Mouse (Mus musculus) lung, embryonic 15.5 days (tissue): ENCODE data around the gene Aox1. TPM values are rescaled to one million over a fixed set of nuclear protein-coding genes. Genes with fewer than 3 reads are reported as not detected.

ENCODE experiments used
- ATAC-seq: fragments of 200-750 bp; cut with Nextera tagmentation; 2 replicates; pipeline ENCODE4 v1.8.0; 2017; ENCODE audit warnings: moderate number of reproducible peaks, borderline replicate concordance; ENCODE audit not compliant: low FRiP score, low TSS enrichment; ENCODE audit errors: extremely low read depth
- H3K27ac ChIP-seq: fragments of 300-500 bp; sonication (generic); 2 replicates; pipeline ENCODE4 v1.5.1; 2015; ENCODE audit warnings: moderate library complexity, mild to moderate bottlenecking, inconsistent platforms
- H3K27me3 ChIP-seq: fragments of 300-500 bp; sonication (generic); 2 replicates; pipeline ENCODE4 v1.6.1; 2015; ENCODE audit warnings: inconsistent platforms
- H3K36me3 ChIP-seq: fragments of 300-500 bp; sonication (generic); 2 replicates; pipeline ENCODE4 v1.6.1; 2015; ENCODE audit warnings: inconsistent platforms
- H3K4me1 ChIP-seq: fragments of 300-500 bp; sonication (generic); 2 replicates; pipeline ENCODE4 v1.6.1; 2015; ENCODE audit warnings: inconsistent platforms
- H3K4me2 ChIP-seq: fragments of 300-500 bp; sonication (generic); 2 replicates; pipeline ENCODE4 v1.6.1; 2015; ENCODE audit warnings: inconsistent platforms, mild to moderate bottlenecking, moderate library complexity
- H3K4me3 ChIP-seq: fragments of 300-500 bp; sonication (generic); 2 replicates; pipeline ENCODE4 v1.5.1; 2015; ENCODE audit warnings: mild to moderate bottlenecking, inconsistent platforms
- H3K9ac ChIP-seq: fragments of 300-500 bp; sonication (generic); 2 replicates; pipeline ENCODE4 v1.6.1; 2015; ENCODE audit warnings: inconsistent platforms
- H3K9me3 ChIP-seq: fragments of 300-500 bp; sonication (generic); 2 replicates; pipeline ENCODE4 v1.6.1; 2016; ENCODE audit warnings: inconsistent platforms
- WGBS: fragments of 180-500 bp; shearing (Covaris S2); methylation state at CpG from one replicate; pipeline ENCODE4 v1.1.7; 2015; 5-methylcytosine and 5-hydroxymethylcytosine counted together
- polyA plus RNA-seq: library from polyadenylated mRNA; unstranded; fragments of >200 nt; fragmentation: Nextera tagmentation; extraction: Ambion mirVana; gene quantifications from 2 replicates; pipeline ENCODE4 v1.2.1, GENCODE M21; 2015

Gene Aox1
- polyA plus RNA-seq, 1 experiment from 2014 or later: 0.77 TPM

GRCm38 (mm10) chr1:58069181-58069580 lies 39.5 kb downstream of the Aox1 start:
- Histone ChIP-seq H3K4me1 (peaks cover 8% of the 10 kb centered on the region; the same call in 1 of the 2 replicates), H3K4me2 (no peak overlapping the region), H3K27me3 (no peaks in the 10 kb centered on the region), H3K9me3 (no peaks in the 10 kb centered on the region), H3K9ac (no peak overlapping the region), H3K4me3 (no peak overlapping the region), H3K27ac (no peak overlapping the region), H3K36me3 (no peaks in the 10 kb centered on the region)
- 44% methylated on average over 6 of the region's 6 CpGs for WGBS
- ATAC-seq: peak; percentile 44; the same call in 1 of the 2 replicates

- peaks cover 8% of the 10 kb centered on the region; the same call in 1 of the 2 replicates for H3K4me1 ChIP-seq
- H3K27ac ChIP-seq: no peak overlapping the region
- H3K4me2 ChIP-seq: no peak overlapping the region
- no peak overlapping the region for H3K9ac ChIP-seq
- no peak for ATAC-seq
- H3K36me3 ChIP-seq: no peaks in the 10 kb centered on the region
- no peaks in the 10 kb centered on the region for H3K9me3 ChIP-seq
- 88% methylated on average over 11 of the region's 11 CpGs for WGBS
- H3K27me3 ChIP-seq: no peaks in the 10 kb centered on the region
- H3K4me3 ChIP-seq: no peak overlapping the region
Observed at GRCm38 (mm10) chr1:58070091-58070490, 40.4 kb downstream of the Aox1 start.

GRCm38 (mm10) chr1:58071006-58071405 lies 41.3 kb downstream of the Aox1 start:
- no peak overlapping the region for H3K27ac ChIP-seq
- H3K27me3 ChIP-seq: no peaks in the 10 kb centered on the region
- no peaks in the 10 kb centered on the region for H3K9me3 ChIP-seq
- WGBS: 71% methylated on average over 9 of the region's 9 CpGs
- H3K4me3 ChIP-seq: no peak overlapping the region
- no peak overlapping the region for H3K4me2 ChIP-seq
- no peak overlapping the region for H3K9ac ChIP-seq
- H3K4me1 ChIP-seq: peaks cover 8% of the 10 kb centered on the region; the same call in 1 of the 2 replicates
- no peak for ATAC-seq
- no peaks in the 10 kb centered on the region for H3K36me3 ChIP-seq

GRCm38 (mm10) chr1:58071509-58071908 lies 41.8 kb downstream of the Aox1 start:
- no peak for ATAC-seq
- peaks cover 8% of the 10 kb centered on the region; the same call in 1 of the 2 replicates for H3K4me1 ChIP-seq
- no peaks in the 10 kb centered on the region for H3K27me3 ChIP-seq
- no peak overlapping the region for H3K4me3 ChIP-seq
- H3K9ac ChIP-seq: no peak overlapping the region
- H3K36me3 ChIP-seq: no peaks in the 10 kb centered on the region
- no peak overlapping the region for H3K27ac ChIP-seq
- no peaks in the 10 kb centered on the region for H3K9me3 ChIP-seq
- WGBS: 50% methylated on average over 1 of the region's 1 CpGs
- no peak overlapping the region for H3K4me2 ChIP-seq

GRCm38 (mm10) chr1:58072416-58072815 lies 42.7 kb downstream of the Aox1 start:
- no peak for ATAC-seq
- no peak overlapping the region for H3K4me2 ChIP-seq
- H3K9me3 ChIP-seq: no peaks in the 10 kb centered on the region
- peaks cover 8% of the 10 kb centered on the region; the same call in 1 of the 2 replicates for H3K4me1 ChIP-seq
- H3K4me3 ChIP-seq: no peak overlapping the region
- WGBS: 58% methylated on average over 2 of the region's 2 CpGs
- H3K27ac ChIP-seq: 0 out of 2 replicates have a peak overlapping the region, but pooled peaks have one; percentile 6
- H3K9ac ChIP-seq: no peak overlapping the region
- no peaks in the 10 kb centered on the region for H3K36me3 ChIP-seq
- no peaks in the 10 kb centered on the region for H3K27me3 ChIP-seq

- Histone ChIP-seq H3K9ac (no peak overlapping the region), H3K27me3 (no peaks in the 10 kb centered on the region), H3K9me3 (no peaks in the 10 kb centered on the region), H3K27ac (0 out of 2 replicates have a peak overlapping the region, but pooled peaks have one; percentile 6), H3K4me3 (no peak overlapping the region), H3K4me2 (no peak overlapping the region), H3K4me1 (peaks cover 8% of the 10 kb centered on the region; the same call in 1 of the 2 replicates), H3K36me3 (no peaks in the 10 kb centered on the region)
- WGBS: 63% methylated on average over 12 of the region's 12 CpGs
- no peak for ATAC-seq
Observed at GRCm38 (mm10) chr1:58072991-58073730, 43.4 kb downstream of the Aox1 start.

- 90% methylated on average over 2 of the region's 2 CpGs for WGBS
- H3K27ac ChIP-seq: no peak overlapping the region
- no peak overlapping the region for H3K4me3 ChIP-seq
- H3K27me3 ChIP-seq: no peaks in the 10 kb centered on the region
- H3K36me3 ChIP-seq: no peaks in the 10 kb centered on the region
- H3K4me1 ChIP-seq: peaks cover 8% of the 10 kb centered on the region; the same call in 1 of the 2 replicates
- no peak overlapping the region for H3K4me2 ChIP-seq
- H3K9me3 ChIP-seq: no peaks in the 10 kb centered on the region
- no peak overlapping the region for H3K9ac ChIP-seq
- no peak for ATAC-seq
Observed at GRCm38 (mm10) chr1:58074266-58074665, 44.5 kb downstream of the Aox1 start.

- no peak for ATAC-seq
- Histone ChIP-seq H3K4me3 (no peak overlapping the region), H3K27ac (no peak overlapping the region), H3K27me3 (no peaks in the 10 kb centered on the region), H3K9me3 (no peaks in the 10 kb centered on the region), H3K9ac (no peak overlapping the region), H3K4me1 (peaks cover 5% of the 10 kb centered on the region; the same call in 1 of the 2 replicates), H3K36me3 (no peaks in the 10 kb centered on the region), H3K4me2 (no peak overlapping the region)
Observed at GRCm38 (mm10) chr1:58077882-58078281, 48.2 kb downstream of the Aox1 start.

- WGBS: 83% methylated on average over 7 of the region's 7 CpGs
- no peak overlapping the region for H3K9ac ChIP-seq
- no peak overlapping the region for H3K4me2 ChIP-seq
- ATAC-seq: no peak
- H3K27ac ChIP-seq: no peak overlapping the region
- H3K36me3 ChIP-seq: no peaks in the 10 kb centered on the region
- H3K4me3 ChIP-seq: no peak overlapping the region
- H3K9me3 ChIP-seq: no peaks in the 10 kb centered on the region
- no peaks in the 10 kb centered on the region for H3K4me1 ChIP-seq
- no peaks in the 10 kb centered on the region for H3K27me3 ChIP-seq
Observed at GRCm38 (mm10) chr1:58078390-58078789, 48.7 kb downstream of the Aox1 start.

- no peaks in the 10 kb centered on the region for H3K27me3 ChIP-seq
- H3K4me1 ChIP-seq: no peaks in the 10 kb centered on the region
- H3K27ac ChIP-seq: no peak overlapping the region
- H3K9me3 ChIP-seq: no peaks in the 10 kb centered on the region
- ATAC-seq: no peak
- H3K4me2 ChIP-seq: no peak overlapping the region
- H3K36me3 ChIP-seq: no peaks in the 10 kb centered on the region
- H3K9ac ChIP-seq: no peak overlapping the region
- no peak overlapping the region for H3K4me3 ChIP-seq
- WGBS: 89% methylated on average over 5 of the region's 5 CpGs
Observed at GRCm38 (mm10) chr1:58079689-58080088, 50.0 kb downstream of the Aox1 start.

GRCm38 (mm10) chr1:58080446-58080845 lies 50.7 kb downstream of the Aox1 start:
- Histone ChIP-seq H3K27me3 (no peaks in the 10 kb centered on the region), H3K9me3 (no peaks in the 10 kb centered on the region), H3K9ac (no peak overlapping the region), H3K27ac (no peak overlapping the region), H3K4me2 (no peak overlapping the region), H3K36me3 (no peaks in the 10 kb centered on the region), H3K4me3 (no peak overlapping the region), H3K4me1 (no peaks in the 10 kb centered on the region)
- ATAC-seq: no peak
- 75% methylated on average over 4 of the region's 4 CpGs for WGBS

GRCm38 (mm10) chr1:58081356-58081755 lies 51.6 kb downstream of the Aox1 start:
- no peak overlapping the region for H3K4me2 ChIP-seq
- H3K9ac ChIP-seq: no peak overlapping the region
- ATAC-seq: no peak
- H3K27ac ChIP-seq: no peak overlapping the region
- WGBS: 68% methylated on average over 5 of the region's 5 CpGs
- H3K27me3 ChIP-seq: no peaks in the 10 kb centered on the region
- H3K4me3 ChIP-seq: no peak overlapping the region
- no peaks in the 10 kb centered on the region for H3K36me3 ChIP-seq
- no peaks in the 10 kb centered on the region for H3K4me1 ChIP-seq
- no peaks in the 10 kb centered on the region for H3K9me3 ChIP-seq
